8 mouse cellular contexts compared by ENCODE assay signal in the genomic region with DNA sequence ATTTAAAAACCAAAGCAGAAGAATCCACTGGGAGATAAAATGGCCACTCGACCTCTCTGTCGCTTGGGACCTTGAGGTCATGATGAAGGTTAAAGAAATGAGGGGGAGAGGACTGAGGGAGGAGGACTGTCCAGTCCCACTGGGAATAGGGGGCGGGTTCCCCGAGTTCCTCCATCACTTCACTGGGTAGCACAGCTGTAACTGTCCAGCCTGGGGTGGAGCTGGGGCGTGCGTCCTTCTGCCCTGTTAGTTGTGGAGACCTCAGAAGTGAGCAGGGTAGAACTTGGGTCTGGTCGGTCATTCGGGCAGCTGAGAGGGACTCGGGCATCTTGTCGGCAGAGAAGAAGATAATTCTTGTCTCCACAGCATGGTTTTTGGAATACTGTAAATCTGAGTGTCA. TPM values are rescaled to one million over a fixed set of nuclear protein-coding genes. Genes with fewer than 3 reads are reported as not detected.
DNase-seq lines count a peak whose midpoint lies in the region; ATAC-seq and TF ChIP-seq lines count a peak whose summit lies in the region.

No protein-coding gene starts in this region.

- H3K4me1 ChIP-seq in testis, adult 2 months (ENCODE audit: control insufficient read depth, insufficient read depth, low read length): peaks cover 3% of the 10 kb centered on the region
- no peaks in the 10 kb centered on the region for H3K4me1 ChIP-seq in liver, embryonic 11.5 days (replicated peaks; ENCODE audit: control insufficient read depth, insufficient read depth, low read length)

- H3K36me3 ChIP-seq in testis, adult 2 months (ENCODE audit: control insufficient read depth, insufficient read depth, low read length): no peaks in the 10 kb centered on the region
- no peaks in the 10 kb centered on the region for H3K36me3 ChIP-seq in liver, embryonic 11.5 days (ENCODE audit: control insufficient read depth, insufficient read depth, low read length)

- no peak for TF ChIP-seq POLR2A in testis, adult 2 months (IDR thresholded peaks at IDR 0.05; ENCODE audit: control insufficient read depth, low read depth, low read length)

- peak; percentile 16 for DNase-seq in embryo, embryonic 11 days
- no peak for DNase-seq in embryo, embryonic 10.5 days (ENCODE audit: low spot score)
- no peak for DNase-seq in testis, postnatal 10 days (ENCODE audit: low spot score)
- DNase-seq in liver, embryonic 11.5 days (ENCODE audit: low spot score): no peak
- no peak for DNase-seq in right cerebral cortex, postnatal 25 days
- DNase-seq in adrenal gland, adult 18-20 months (ENCODE audit: low spot score in 2 of 2): no peak
- no peak for DNase-seq in urinary bladder, adult 2 months (ENCODE audit: low spot score)

- no peak for ATAC-seq in liver, embryonic 11.5 days (replicated peaks; ENCODE audit: low FRiP score)

- WGBS in liver, embryonic 11.5 days: 35% methylated on average over 10 of the region's 10 CpGs

- peak overlapping the region; percentile 87 for H3K4me3 ChIP-seq in testis, adult 2 months (ENCODE audit: control insufficient read depth, low read depth, low read length)
- H3K4me3 ChIP-seq in liver, embryonic 11.5 days (ENCODE audit: low read depth, low read length): peak overlapping the region; percentile 58

- TF ChIP-seq CTCF in testis, adult 2 months (IDR thresholded peaks at IDR 0.05; ENCODE audit: control insufficient read depth, insufficient read depth, insufficient replicate concordance, low read depth, low read length): no peak

- H3K9me3 ChIP-seq in liver, embryonic 11.5 days (ENCODE audit: control insufficient read depth, low read length): no peaks in the 10 kb centered on the region

- no peak overlapping the region for H3K27ac ChIP-seq in testis, adult 2 months (ENCODE audit: control insufficient read depth, insufficient read depth, low read depth, low read length)
- no peak overlapping the region for H3K27ac ChIP-seq in liver, embryonic 11.5 days (ENCODE audit: low read depth, low read length)

- no peaks in the 10 kb centered on the region for H3K27me3 ChIP-seq in testis, adult 2 months (ENCODE audit: control insufficient read depth, insufficient read depth, low read length)
- no peaks in the 10 kb centered on the region; the same call in 1 of the 2 replicates for H3K27me3 ChIP-seq in liver, embryonic 11.5 days (replicated peaks; ENCODE audit: control insufficient read depth, insufficient read depth, low read length)

- H3K9ac ChIP-seq in liver, embryonic 11.5 days (ENCODE audit: low read depth, low read length): peak overlapping the region; percentile 56; the same call in 1 of the 2 replicates

- peak overlapping the region; percentile 81 for H3K4me2 ChIP-seq in liver, embryonic 11.5 days

RNA-seq across cellular contexts. Expression of a gene that starts 3.6 kb away (rescaled TPM):
- 5.6 and 7.8 TPM in 2 replicates for polyA plus RNA-seq in testis, adult 2 months (2012; rRNA removed)
- polyA plus RNA-seq in liver, embryonic 11.5 days (2014; fragmentation: Nextera tagmentation; extraction: Ambion mirVana): 0.23 and 0.63 TPM in 2 replicates
- 100 to 1,000 TPM; 134 to 220 TPM for total RNA-seq in adrenal gland, adult 18-20 months (2021)
- 248 and 252 TPM in 2 replicates for polyA plus RNA-seq in urinary bladder, adult 2 months (2012; rRNA removed)

RNA-seq across cellular contexts. Expression of a gene that starts 16.2 kb away (rescaled TPM):
- not detected in 2 replicates for polyA plus RNA-seq in testis, adult 2 months (2012; rRNA removed)
- polyA plus RNA-seq in liver, embryonic 11.5 days (2014; fragmentation: Nextera tagmentation; extraction: Ambion mirVana): not detected in 2 replicates
- not detected for total RNA-seq in adrenal gland, adult 18-20 months (2021)
- polyA plus RNA-seq in urinary bladder, adult 2 months (2012; rRNA removed): 0.09 and 0.18 TPM in 2 replicates

RNA-seq across cellular contexts. Expression of a gene that starts 21.6 kb away (rescaled TPM):
- polyA plus RNA-seq in testis, adult 2 months (2012; rRNA removed): 10.1 and 11.6 TPM in 2 replicates
- polyA plus RNA-seq in liver, embryonic 11.5 days (2014; fragmentation: Nextera tagmentation; extraction: Ambion mirVana): not detected in 2 replicates
- 100 to 1,000 TPM; 119 to 219 TPM for total RNA-seq in adrenal gland, adult 18-20 months (2021)
- polyA plus RNA-seq in urinary bladder, adult 2 months (2012; rRNA removed): 281 and 288 TPM in 2 replicates

RNA-seq across cellular contexts. Expression of a gene that starts 45.4 kb away (rescaled TPM):
- 0.16 and 0.21 TPM in 2 replicates for polyA plus RNA-seq in testis, adult 2 months (2012; rRNA removed)
- not detected in 2 replicates for polyA plus RNA-seq in liver, embryonic 11.5 days (2014; fragmentation: Nextera tagmentation; extraction: Ambion mirVana)
- total RNA-seq in adrenal gland, adult 18-20 months (2021): under 1 TPM; 0.27 to 0.38 TPM
- 0.28 and 0.40 TPM in 2 replicates for polyA plus RNA-seq in urinary bladder, adult 2 months (2012; rRNA removed)

RNA-seq across cellular contexts. Expression of a gene that starts 51.7 kb away (rescaled TPM):
- 31.1 and 36.4 TPM in 2 replicates for polyA plus RNA-seq in testis, adult 2 months (2012; rRNA removed)
- 3.9 and 4.1 TPM in 2 replicates for polyA plus RNA-seq in liver, embryonic 11.5 days (2014; fragmentation: Nextera tagmentation; extraction: Ambion mirVana)
- total RNA-seq in adrenal gland, adult 18-20 months (2021): 100 to 1,000 TPM in 1 of 2 experiments, 10 to 100 TPM in 1; 90.9 to 173 TPM
- 251 and 267 TPM in 2 replicates for polyA plus RNA-seq in urinary bladder, adult 2 months (2012; rRNA removed)

Comparison
In these comparisons a context has a peak if more than half of its experiments do, and no peak if none do; other contexts are left out.
1. RNA of a gene that starts 3.6 kb away (polyA plus RNA-seq): 248 to 252 TPM in urinary bladder, adult 2 months; 5.6 to 7.8 TPM in testis, adult 2 months and 0.23 to 0.63 TPM in liver, embryonic 11.5 days; every median in the first group is over 10 times any median in the second.
2. RNA of a gene that starts 21.6 kb away (polyA plus RNA-seq): 281 to 288 TPM in urinary bladder, adult 2 months; 10.1 to 11.6 TPM in testis, adult 2 months and not detected in liver, embryonic 11.5 days; every median in the first group is over 10 times any median in the second.